Mouse (Mus musculus) spleen, postnatal 36 days (tissue): ENCODE data around the gene Rerg.

Source experiments
- DNase-seq, 2 experiments: peaks; one replicate each; pipeline ENCODE4 v3.0.0; 2022; ENCODE audit warnings: low spot score in 2 of 2, mixed read lengths in 1 of 2

Rerg gene

GRCm38 (mm10) chr6:137170226-137170625, at the start of gene Rerg:
Gene Rerg (minus strand): TSS chr6:137170497.
- no peak for DNase-seq

- no peak for DNase-seq
Observed at GRCm38 (mm10) chr6:137217841-137218463, 47.7 kb upstream of the Rerg start.

GRCm38 (mm10) chr6:137211441-137211840, 41.1 kb upstream of the Rerg start:
- no peak for DNase-seq

DNA sequence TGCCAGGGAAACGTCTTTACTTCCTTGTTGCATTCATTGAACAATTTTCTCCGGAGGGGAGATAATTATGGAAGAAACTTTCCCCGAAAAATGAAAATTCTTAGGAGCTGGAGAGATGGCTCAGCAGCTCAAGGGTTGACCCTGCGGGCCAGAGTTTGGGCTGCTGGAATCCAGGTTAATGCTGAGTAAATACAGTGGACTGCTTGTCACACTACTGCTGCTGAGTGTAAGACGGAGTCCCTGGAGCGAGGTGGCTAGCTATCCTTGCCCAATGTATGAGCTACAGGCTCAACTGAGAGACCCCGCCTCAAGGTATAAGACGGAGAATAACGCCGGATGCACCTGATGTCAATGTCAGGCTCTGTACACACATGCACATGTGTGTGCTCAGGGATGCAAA, 40.7 kb upstream of the Rerg start:
- DNase-seq, result no peak

GRCm38 (mm10) chr6:137209992-137210391, 39.7 kb upstream of the Rerg start:
- DNase-seq, result no peak

GRCm38 (mm10) chr6:137207126-137207525, 36.8 kb upstream of the Rerg start:
- DNase-seq, result no peak

- no peak for DNase-seq
Observed at GRCm38 (mm10) chr6:137205662-137206400, 35.5 kb upstream of the Rerg start.

GRCm38 (mm10) chr6:137202661-137203060, 32.4 kb upstream of the Rerg start:
- DNase-seq, result no peak

DNA sequence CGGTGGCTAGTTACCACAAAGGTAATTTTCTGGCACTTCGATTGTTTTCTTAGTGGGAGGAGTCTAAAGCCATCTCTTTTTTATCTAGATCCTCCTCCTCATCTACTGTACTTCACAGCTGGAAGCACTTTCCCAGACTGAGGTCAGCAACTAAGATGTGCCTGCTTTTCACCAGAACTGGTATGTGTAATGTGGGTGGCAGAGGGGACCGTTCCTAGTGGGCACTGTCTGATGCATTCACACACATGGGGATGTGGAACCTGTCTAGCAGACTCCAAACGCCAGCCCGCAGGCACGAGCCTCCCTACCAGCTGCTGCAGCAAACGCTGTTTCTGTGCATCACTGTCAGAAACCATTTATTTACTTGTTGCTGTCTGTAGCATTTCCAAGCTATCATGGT, 31.3 kb upstream of the Rerg start:
- DNase-seq, result no peak

- no peak for DNase-seq
Observed at GRCm38 (mm10) chr6:137201166-137201565, 30.9 kb upstream of the Rerg start.

GRCm38 (mm10) chr6:137192063-137192462, 21.8 kb upstream of the Rerg start:
- DNase-seq, result peak; percentile 6 to 11

DNA sequence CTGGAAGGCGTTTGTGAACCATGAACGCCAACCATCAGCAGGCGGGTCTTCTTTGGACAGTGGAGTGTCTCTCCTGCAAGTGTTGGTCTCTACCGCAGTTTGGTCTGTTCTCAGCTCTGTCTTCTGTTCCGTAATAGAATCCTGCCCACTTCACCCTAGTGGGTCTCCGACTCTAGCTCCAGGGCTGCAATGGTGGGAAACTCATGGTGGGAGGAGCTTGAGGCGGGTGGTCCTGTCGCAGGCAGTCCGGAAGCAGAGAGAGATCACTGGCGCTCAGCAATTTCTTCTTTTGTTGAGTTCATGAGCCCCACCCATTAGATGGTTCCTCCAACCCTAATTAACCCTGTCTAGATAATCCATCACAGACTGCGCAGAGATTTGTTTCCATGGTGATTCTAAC, 20.7 kb upstream of the Rerg start:
- no peak for DNase-seq

- no peak for DNase-seq
Observed at GRCm38 (mm10) chr6:137190577-137190976, 20.3 kb upstream of the Rerg start.

- no peak for DNase-seq
Observed at GRCm38 (mm10) chr6:137188375-137188926, 18.2 kb upstream of the Rerg start.

- no peak for DNase-seq
Observed at GRCm38 (mm10) chr6:137187426-137187825, 17.1 kb upstream of the Rerg start.

DNA sequence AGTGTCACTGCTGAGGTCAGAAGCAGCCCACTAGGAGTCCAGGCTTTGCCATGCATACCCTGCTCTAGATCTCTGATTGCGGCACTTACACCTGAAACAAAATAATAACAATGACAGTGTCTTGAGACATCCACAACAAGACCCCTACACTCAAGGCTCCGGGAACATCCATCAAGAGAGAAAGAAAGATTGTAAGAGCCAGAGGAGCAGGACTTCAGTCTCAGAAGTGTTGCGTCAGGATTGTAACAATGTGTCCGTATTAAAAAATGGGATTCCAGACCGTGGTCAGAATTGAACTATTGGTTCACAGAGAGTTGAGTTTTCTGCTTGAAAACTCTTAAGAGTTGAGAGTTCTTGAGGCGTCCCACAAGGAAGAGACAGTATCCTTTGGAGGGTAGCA, 10.3 kb upstream of the Rerg start:
- DNase-seq, result no peak

GRCm38 (mm10) chr6:137180115-137180514, 9.8 kb upstream of the Rerg start:
- DNase-seq, result no peak

GRCm38 (mm10) chr6:137179026-137179425, 8.7 kb upstream of the Rerg start:
- DNase-seq, result no peak

DNA sequence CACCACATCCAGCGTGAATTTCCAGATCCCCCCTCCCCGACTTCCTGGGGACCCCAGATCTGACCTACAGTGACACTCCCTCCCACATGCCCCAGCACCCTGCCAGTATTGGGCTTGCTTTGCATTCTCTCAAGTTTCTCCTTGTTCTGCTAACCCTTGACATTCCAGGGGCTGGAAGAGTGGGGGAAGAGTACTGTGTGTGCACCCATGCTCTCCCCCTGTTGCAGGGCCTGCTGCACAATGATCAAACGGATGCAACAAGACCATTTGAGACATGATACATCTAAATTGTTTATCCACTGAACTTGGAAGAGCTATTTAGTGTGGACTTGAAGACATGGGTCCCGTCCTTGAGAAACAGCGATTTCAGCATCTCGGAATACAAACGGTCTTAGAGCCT, 349 bp upstream of the Rerg start:
- no peak for DNase-seq

DNA sequence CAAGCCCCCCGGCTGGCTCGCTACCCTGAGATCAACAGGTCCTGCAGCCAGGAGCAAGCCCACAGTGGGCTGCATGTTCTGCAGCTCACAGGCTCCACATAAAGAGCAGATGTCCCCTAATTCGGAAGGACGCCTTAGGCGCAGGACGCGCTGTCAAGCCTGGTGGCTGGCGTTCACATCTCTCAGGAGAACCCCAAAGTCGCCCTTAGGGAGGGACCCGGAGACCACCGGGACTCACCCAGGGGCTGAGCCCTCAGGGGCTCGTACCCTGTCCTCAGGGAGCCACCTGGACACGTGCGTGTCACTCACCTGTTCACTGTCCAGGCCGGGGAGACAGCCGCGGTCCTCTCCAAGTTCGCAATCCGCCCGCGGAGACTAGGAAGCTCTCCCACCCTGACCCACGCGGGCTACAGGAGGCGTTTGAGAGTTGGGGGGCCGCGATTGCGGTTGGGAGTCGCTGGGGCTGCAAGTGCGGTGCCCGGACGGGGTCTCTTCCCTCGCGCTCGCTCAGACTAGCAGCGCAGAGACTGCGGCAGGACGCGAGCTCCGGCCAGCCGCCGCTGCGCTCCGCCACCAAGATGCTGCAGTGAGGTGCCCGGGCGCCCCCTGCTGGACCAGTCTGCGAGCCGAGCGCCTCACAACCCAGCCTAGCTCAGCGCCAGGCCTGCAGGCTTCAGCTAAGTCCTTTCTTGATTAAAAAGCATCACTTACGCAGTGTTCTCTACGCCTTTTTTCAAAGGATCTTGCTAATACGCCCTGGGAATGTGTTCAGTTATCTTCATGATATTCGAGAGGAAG, 927 bp downstream of the Rerg start:
- peak; percentile 67 to 70 for DNase-seq

GRCm38 (mm10) chr6:137166843-137167242, 3.5 kb downstream of the Rerg start:
- no peak for DNase-seq

DNA sequence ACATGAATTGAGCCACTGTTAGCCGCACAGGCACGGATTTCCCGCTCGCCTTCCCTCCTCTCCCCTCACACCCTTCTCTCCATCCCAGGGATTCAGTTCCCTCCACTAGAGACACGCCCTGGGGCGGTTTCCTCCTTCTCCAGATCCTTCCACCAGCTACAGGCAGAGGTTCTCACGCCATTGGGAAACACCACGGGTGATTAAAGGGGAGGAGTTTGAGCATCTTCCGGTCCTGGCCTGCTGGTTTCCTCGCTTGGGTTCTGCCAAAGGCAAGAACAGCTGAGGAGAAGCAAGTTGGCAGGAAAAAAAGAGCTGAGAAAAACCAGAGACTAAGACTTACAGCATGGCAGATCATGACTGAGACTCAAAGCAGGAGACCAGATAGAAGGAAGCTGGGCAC, 6.7 kb downstream of the Rerg start:
- no peak for DNase-seq
